Mouse (Mus musculus) heart, adult 2 months (tissue): Measurements from ENCODE around the gene Fap. TPM values are rescaled to one million over a fixed set of nuclear protein-coding genes. Genes with fewer than 3 reads are reported as not detected.

ENCODE experiments used
- DNase-seq, 2 experiments: peaks; one replicate each; pipeline ENCODE4 v3.0.0; 2021
- H3K27ac ChIP-seq: fragments of 200-600 bp; 2 replicates; pipeline ENCODE4 v1.8.1; 2022
- H3K27me3 ChIP-seq: fragments of 200-500 bp; 2 replicates; pipeline ENCODE4 v1.6.1; 2012; ENCODE audit warnings: mild to moderate bottlenecking, low read length, inconsistent platforms, mixed read lengths; ENCODE audit not compliant: control insufficient read depth, insufficient read depth
- H3K36me3 ChIP-seq: fragments of 200-500 bp; 2 replicates; pipeline ENCODE4 v1.6.1; 2012; ENCODE audit warnings: low read length, inconsistent platforms; ENCODE audit not compliant: control insufficient read depth, insufficient read depth
- H3K4me1 ChIP-seq: fragments of 200-500 bp; 2 replicates; pipeline ENCODE4 v1.6.1; 2011; ENCODE audit warnings: low read length; ENCODE audit not compliant: control insufficient read depth, insufficient read depth
- H3K4me3 ChIP-seq: fragments of 200-600 bp; 2 replicates; pipeline ENCODE4 v1.8.1; 2022
- H3K79me2 ChIP-seq: fragments of 200-500 bp; replicated peaks from 2 replicates; pipeline ENCODE4 v1.6.1; 2012; ENCODE audit warnings: mild to moderate bottlenecking, inconsistent platforms, low read length, moderate library complexity, mixed read lengths; ENCODE audit not compliant: control insufficient read depth, insufficient read depth
- H3K9ac ChIP-seq: fragments of 200-500 bp; 2 replicates; pipeline ENCODE4 v1.6.1; 2012; ENCODE audit warnings: low read depth, mild to moderate bottlenecking, control low read depth, inconsistent platforms, low read length, mixed read lengths
- CTCF ChIP-seq: fragments of 200-600 bp; IDR thresholded peaks from 2 replicates; pipeline ENCODE4 v1.8.1; 2022; ENCODE audit warnings: antibody characterized with exemption, mild to moderate bottlenecking, moderate library complexity
- EP300 ChIP-seq: fragments of 200-500 bp; IDR thresholded peaks from 2 replicates; pipeline ENCODE4 v1.6.1; 2011; ENCODE audit warnings: low read depth, low read length, control low read depth; ENCODE audit not compliant: insufficient read depth
- POLR2A ChIP-seq: fragments of 200-500 bp; IDR thresholded peaks from 2 replicates; pipeline ENCODE4 v1.6.1; 2011; ENCODE audit warnings: mild to moderate bottlenecking, low read depth, low read length, control low read depth; ENCODE audit not compliant: insufficient read depth
- WGBS: fragments of 180-500 bp; shearing (Covaris S2); methylation state at CpG from one replicate; pipeline ENCODE4 v1.1.7; 2018; 5-methylcytosine and 5-hydroxymethylcytosine counted together
- intact Hi-C: fragments of 180-260 bp; cut with DNase I; formaldehyde crosslinking; loops from one replicate; pipeline ENCODE4 v1.15.1; 2025
- polyA plus RNA-seq: library from polyadenylated mRNA; depleted of rRNA; stranded (reverse); fragments of >200 nt; gene quantifications from 2 replicates; pipeline ENCODE4 v1.2.3, GENCODE M21; 2012
- total RNA-seq, 2 experiments: library from RNA; stranded (reverse); gene quantifications; 2 replicates each; pipeline ENCODE4 v1.2.3; 2021

The Fap gene
- total and polyA plus RNA-seq, 3 experiments, result 1.4 to 5.0 (median 3.8) TPM

GRCm38 (mm10) chr2:62556349-62556748 lies 17.5 kb downstream of the Fap start:
- no peaks in the 10 kb centered on the region; the same call in none of the 2 replicates for H3K4me1 ChIP-seq
- DNase-seq, result no peak
- H3K27me3 ChIP-seq, result no peaks in the 10 kb centered on the region
- H3K27ac ChIP-seq, result no peak overlapping the region
- H3K9ac ChIP-seq, result no peak overlapping the region
- intact Hi-C loops, result no loop called here
- no peaks in the 10 kb centered on the region for H3K79me2 ChIP-seq
- H3K4me3 ChIP-seq, result no peak overlapping the region
- 69% methylated on average over 9 of the region's 9 CpGs for WGBS
- H3K36me3 ChIP-seq, result no peaks in the 10 kb centered on the region
- TF ChIP-seq POLR2A, result no peak
- no peak for TF ChIP-seq EP300
- TF ChIP-seq CTCF, result no peak

- no peak overlapping the region for H3K4me3 ChIP-seq
- intact Hi-C loops, result loop anchor here (5.0 kb wide), 1 partner anchor 78 kb away; no protein-coding TSS in a partner anchor
- H3K27me3 ChIP-seq, result no peaks in the 10 kb centered on the region
- H3K79me2 ChIP-seq, result no peaks in the 10 kb centered on the region
- H3K27ac ChIP-seq, result no peak overlapping the region
- no peak for DNase-seq
- WGBS, result 77% methylated on average over 3 of the region's 3 CpGs
- no peaks in the 10 kb centered on the region for H3K36me3 ChIP-seq
- no peak overlapping the region for H3K9ac ChIP-seq
- H3K4me1 ChIP-seq, result no peaks in the 10 kb centered on the region
- no peak for TF ChIP-seq POLR2A
- no peak for TF ChIP-seq EP300
- peak; percentile 59 for TF ChIP-seq CTCF
Measured at GRCm38 (mm10) chr2:62549659-62550058, 24.2 kb downstream of the Fap start.

GRCm38 (mm10) chr2:62549131-62549530 lies 24.7 kb downstream of the Fap start:
- H3K79me2 ChIP-seq, result no peaks in the 10 kb centered on the region
- H3K27me3 ChIP-seq, result no peaks in the 10 kb centered on the region
- intact Hi-C loops, result loop anchor here (5.0 kb wide), 1 partner anchor 78 kb away; no protein-coding TSS in a partner anchor
- no peaks in the 10 kb centered on the region for H3K36me3 ChIP-seq
- no peak for DNase-seq
- no peak overlapping the region for H3K27ac ChIP-seq
- TF ChIP-seq CTCF (no peak), POLR2A (no peak), EP300 (no peak)
- 69% methylated on average over 4 of the region's 4 CpGs for WGBS
- no peak overlapping the region for H3K4me3 ChIP-seq
- H3K4me1 ChIP-seq, result no peaks in the 10 kb centered on the region
- H3K9ac ChIP-seq, result no peak overlapping the region

GRCm38 (mm10) chr2:62548104-62548503 lies 25.8 kb downstream of the Fap start:
- WGBS, result 88% methylated on average over 5 of the region's 5 CpGs
- Histone ChIP-seq H3K79me2 (no peaks in the 10 kb centered on the region), H3K9ac (no peak overlapping the region), H3K36me3 (no peaks in the 10 kb centered on the region), H3K4me3 (no peak overlapping the region), H3K27ac (no peak overlapping the region), H3K4me1 (no peaks in the 10 kb centered on the region), H3K27me3 (no peaks in the 10 kb centered on the region)
- TF ChIP-seq CTCF (no peak), POLR2A (no peak), EP300 (no peak)
- DNase-seq, result no peak
- intact Hi-C loops, result loop anchor here (5.0 kb wide), 1 partner anchor 79 kb away; no protein-coding TSS in a partner anchor

GRCm38 (mm10) chr2:62535483-62535882 lies 38.4 kb downstream of the Fap start:
- WGBS, result 73% methylated on average over 8 of the region's 8 CpGs
- no peaks in the 10 kb centered on the region for H3K27me3 ChIP-seq

GRCm38 (mm10) chr2:62531065-62531464 lies 42.8 kb downstream of the Fap start:
- intact Hi-C loops, result no loop called here
- no peak overlapping the region for H3K27ac ChIP-seq
- 76% methylated on average over 1 of the region's 1 CpGs for WGBS
- DNase-seq, result no peak
- H3K36me3 ChIP-seq, result no peaks in the 10 kb centered on the region
- no peaks in the 10 kb centered on the region for H3K79me2 ChIP-seq
- H3K27me3 ChIP-seq, result no peaks in the 10 kb centered on the region
- TF ChIP-seq POLR2A (no peak), EP300 (no peak), CTCF (no peak)
- no peaks in the 10 kb centered on the region for H3K4me1 ChIP-seq
- H3K4me3 ChIP-seq, result no peak overlapping the region
- H3K9ac ChIP-seq, result no peak overlapping the region

More at GRCm38 (mm10) chr2:62535483-62535882, 38.4 kb downstream of the Fap start:
- TF ChIP-seq EP300 (no peak), POLR2A (no peak), CTCF (no peak)
- Histone ChIP-seq H3K9ac (no peak overlapping the region), H3K4me1 (no peaks in the 10 kb centered on the region), H3K36me3 (no peaks in the 10 kb centered on the region), H3K27ac (no peak overlapping the region), H3K79me2 (no peaks in the 10 kb centered on the region), H3K4me3 (no peak overlapping the region)
- no peak for DNase-seq
- intact Hi-C loops, result no loop called here
